Mouse (Mus musculus): ENCODE results near the gene Stard10.

- TF ChIP-seq CTCF (IDR thresholded peaks at IDR 0.05; ENCODE audit: control insufficient read depth, insufficient read depth, insufficient replicate concordance, low read depth, low read length) (no peak), POLR2A (IDR thresholded peaks at IDR 0.05; ENCODE audit: control insufficient read depth, low read depth, low read length) (no peak)
Measured at GRCm38 (mm10) chr7:101349861-101350260, 33.0 kb downstream of the Stard10 start.
